Mouse (Mus musculus) lung, adult 2 months (tissue): ENCODE measurements around the gene Rbms3. TPM values are rescaled to one million over a fixed set of nuclear protein-coding genes. Genes with fewer than 3 reads are reported as not detected.

Experiments
- DNase-seq: peaks from one replicate; pipeline ENCODE4 v3.0.0; 2022
- H3K4me1 ChIP-seq: fragments of 200-500 bp; 2 replicates; pipeline ENCODE4 v1.6.1; 2011; ENCODE audit warnings: low read length; ENCODE audit not compliant: control insufficient read depth, insufficient read depth
- H3K4me3 ChIP-seq: fragments of 200-500 bp; replicated peaks from 2 replicates; pipeline ENCODE3; 2011; ENCODE audit warnings: low read depth, mild to moderate bottlenecking, control low read depth, low read length; ENCODE audit errors: extremely low read depth
- CTCF ChIP-seq: fragments of 200-500 bp; IDR thresholded peaks from 2 replicates; pipeline ENCODE4 v1.5.1; 2011; ENCODE audit warnings: mild to moderate bottlenecking, low read length, control low read depth; ENCODE audit not compliant: insufficient read depth
- POLR2A ChIP-seq: fragments of 200-500 bp; IDR thresholded peaks from 2 replicates; pipeline ENCODE4 v1.6.1; 2011; ENCODE audit warnings: low read depth, mild to moderate bottlenecking, control low read depth, low read length, borderline replicate concordance; ENCODE audit errors: extremely low read depth
- WGBS: fragments of 180-500 bp; shearing (Covaris S2); methylation state at CpG from one replicate; pipeline ENCODE4 v1.1.7; 2018; 5-methylcytosine and 5-hydroxymethylcytosine counted together
- polyA plus RNA-seq: library from polyadenylated mRNA; depleted of rRNA; stranded (reverse); fragments of >200 nt; gene quantifications from 2 replicates; pipeline ENCODE4 v1.2.3, GENCODE M21; 2012

Gene Rbms3
- polyA plus RNA-seq, 1 experiment, result 35.8 TPM

- DNase-seq, result no peak
- 86% methylated on average over 4 of the region's 4 CpGs for WGBS
- Histone ChIP-seq H3K4me3 (no peak overlapping the region), H3K4me1 (no peaks in the 10 kb centered on the region)
- TF ChIP-seq CTCF (no peak), POLR2A (no peak)
These were observed 521.8 kb downstream of the Rbms3 start for GRCm38 (mm10) chr9:117107926-117108325.

- TF ChIP-seq POLR2A (no peak), CTCF (no peak)
- 68% methylated on average over 19 of the region's 19 CpGs for WGBS
- no peak for DNase-seq
- Histone ChIP-seq H3K4me1 (no peaks in the 10 kb centered on the region), H3K4me3 (no peak overlapping the region)
These were observed 527.3 kb downstream of the Rbms3 start for GRCm38 (mm10) chr9:117102198-117102930.

GRCm38 (mm10) chr9:117100181-117100580 lies 529.5 kb downstream of the Rbms3 start:
- no peaks in the 10 kb centered on the region for H3K4me1 ChIP-seq
- DNase-seq, result no peak
- WGBS, result 94% methylated on average over 5 of the region's 5 CpGs
- no peak overlapping the region for H3K4me3 ChIP-seq
- TF ChIP-seq POLR2A (no peak), CTCF (no peak)

GRCm38 (mm10) chr9:117093551-117093950 lies 536.2 kb downstream of the Rbms3 start:
- WGBS, result 82% methylated on average over 6 of the region's 6 CpGs
- no peak for DNase-seq
- TF ChIP-seq CTCF, result no peak
- Histone ChIP-seq H3K4me1 (peaks cover 6% of the 10 kb centered on the region), H3K4me3 (no peak overlapping the region)

GRCm38 (mm10) chr9:117092177-117092555 lies 537.5 kb downstream of the Rbms3 start:
- DNase-seq, result no peak
- Histone ChIP-seq H3K4me1 (peaks cover 6% of the 10 kb centered on the region), H3K4me3 (no peak overlapping the region)
- WGBS, result 69% methylated on average over 8 of the region's 8 CpGs
- no peak for TF ChIP-seq CTCF

GRCm38 (mm10) chr9:117091253-117092176 lies 538.2 kb downstream of the Rbms3 start:
- no peak for DNase-seq
- WGBS, result 52% methylated on average over 9 of the region's 9 CpGs
- TF ChIP-seq POLR2A (no peak), CTCF (no peak)

GRCm38 (mm10) chr9:117089409-117090147 lies 540.1 kb downstream of the Rbms3 start:
- Histone ChIP-seq H3K4me1 (peaks cover 6% of the 10 kb centered on the region), H3K4me3 (no peak overlapping the region)
- TF ChIP-seq CTCF (no peak), POLR2A (no peak)
- DNase-seq, result no peak
- WGBS, result 82% methylated on average over 12 of the region's 12 CpGs

More at GRCm38 (mm10) chr9:117091253-117092176, 538.2 kb downstream of the Rbms3 start:
- Histone ChIP-seq H3K4me3 (no peak overlapping the region), H3K4me1 (peaks cover 6% of the 10 kb centered on the region)

- DNase-seq, result no peak
- TF ChIP-seq POLR2A (no peak), CTCF (no peak)
- H3K4me3 ChIP-seq, result no peak overlapping the region
- H3K4me1 ChIP-seq, result peaks cover 6% of the 10 kb centered on the region
- 93% methylated on average over 6 of the region's 6 CpGs for WGBS
These were observed 541.4 kb downstream of the Rbms3 start for GRCm38 (mm10) chr9:117088309-117088708.

GRCm38 (mm10) chr9:117085706-117086105 lies 544.0 kb downstream of the Rbms3 start:
- TF ChIP-seq CTCF (no peak), POLR2A (no peak)
- H3K4me3 ChIP-seq, result no peak overlapping the region
- DNase-seq, result no peak
- WGBS, result 88% methylated on average over 9 of the region's 9 CpGs
- H3K4me1 ChIP-seq, result no peaks in the 10 kb centered on the region
